Mouse (Mus musculus) CH12F3 (cell line): ENCODE results near the gene Mical2.

Experiments used
- in situ Hi-C: fragments of 300-500 bp; cut with MboI; formaldehyde crosslinking; loops from 2 replicates; pipeline ENCODE4 v1.14.3; 2020; ENCODE audit warnings: low sequenced_read_pairs

Mical2 gene

GRCm38 (mm10) chr7:112240748-112241147 is 15.1 kb downstream of the Mical2 start:
- in situ Hi-C loops = no loop called here

- in situ Hi-C loops = no loop called here
Measured at GRCm38 (mm10) chr7:112241211-112241944, 15.7 kb downstream of the Mical2 start.

- in situ Hi-C loops = no loop called here
Measured at GRCm38 (mm10) chr7:112241945-112242329, 16.3 kb downstream of the Mical2 start.

GRCm38 (mm10) chr7:112242587-112242986 is 16.9 kb downstream of the Mical2 start:
- in situ Hi-C loops = no loop called here

GRCm38 (mm10) chr7:112244071-112244470 is 18.4 kb downstream of the Mical2 start:
- in situ Hi-C loops = no loop called here

GRCm38 (mm10) chr7:112244683-112245082 is 19.0 kb downstream of the Mical2 start:
- in situ Hi-C loops = no loop called here

- in situ Hi-C loops = no loop called here
Measured at GRCm38 (mm10) chr7:112245839-112246438, 20.3 kb downstream of the Mical2 start.

GRCm38 (mm10) chr7:112246442-112246841 is 20.8 kb downstream of the Mical2 start:
- in situ Hi-C loops = no loop called here

- in situ Hi-C loops = no loop called here
Measured at GRCm38 (mm10) chr7:112247890-112248289, 22.2 kb downstream of the Mical2 start.

GRCm38 (mm10) chr7:112249476-112249875 is 23.8 kb downstream of the Mical2 start:
- in situ Hi-C loops = no loop called here

GRCm38 (mm10) chr7:112252065-112252464 is 26.4 kb downstream of the Mical2 start:
- in situ Hi-C loops = no loop called here

GRCm38 (mm10) chr7:112254233-112254632 is 28.6 kb downstream of the Mical2 start:
- in situ Hi-C loops = no loop called here

GRCm38 (mm10) chr7:112255248-112255866 is 29.7 kb downstream of the Mical2 start:
- in situ Hi-C loops = no loop called here

GRCm38 (mm10) chr7:112258338-112258903 is 32.8 kb downstream of the Mical2 start:
- in situ Hi-C loops = no loop called here

- in situ Hi-C loops = no loop called here
Measured at GRCm38 (mm10) chr7:112259286-112259685, 33.6 kb downstream of the Mical2 start.

GRCm38 (mm10) chr7:112261121-112261520 is 35.5 kb downstream of the Mical2 start:
- in situ Hi-C loops = no loop called here

GRCm38 (mm10) chr7:112267266-112267665 is 41.6 kb downstream of the Mical2 start:
- in situ Hi-C loops = no loop called here

GRCm38 (mm10) chr7:112268761-112269425 is 43.2 kb downstream of the Mical2 start:
- in situ Hi-C loops = no loop called here

GRCm38 (mm10) chr7:112270870-112271269 is 45.2 kb downstream of the Mical2 start:
- in situ Hi-C loops = no loop called here

GRCm38 (mm10) chr7:112271627-112272026 is 46.0 kb downstream of the Mical2 start:
- in situ Hi-C loops = no loop called here

GRCm38 (mm10) chr7:112272692-112273091 is 47.0 kb downstream of the Mical2 start:
- in situ Hi-C loops = no loop called here
